Mouse (Mus musculus) hindbrain, embryonic 10.5 days (tissue): ENCODE measurements around the gene Dclre1b. TPM values are rescaled to one million over a fixed set of nuclear protein-coding genes. Genes with fewer than 3 reads are reported as not detected.
"Not testable (repeated sequence)": the region's sequence is repeated elsewhere in the genome, so short reads cannot be mapped to it uniquely, and the experiment has no call there.

ENCODE experiments used
- DNase-seq: peaks from one replicate; pipeline ENCODE4 v3.0.0-alpha.2; 2017; ENCODE audit warnings: low spot score
- H3K27ac ChIP-seq: fragments of 300-500 bp; sonication (generic); 2 replicates; pipeline ENCODE4 v1.5.1; 2016; ENCODE audit warnings: mild to moderate bottlenecking, moderate library complexity
- H3K27me3 ChIP-seq: fragments of 300-500 bp; sonication (generic); 2 replicates; pipeline ENCODE4 v1.6.1; 2016; ENCODE audit warnings: mild to moderate bottlenecking; ENCODE audit not compliant: poor library complexity, insufficient read depth, severe bottlenecking
- H3K36me3 ChIP-seq: fragments of 300-500 bp; sonication (generic); 2 replicates; pipeline ENCODE4 v1.6.1; 2016; ENCODE audit warnings: mild to moderate bottlenecking, moderate library complexity
- H3K4me1 ChIP-seq: fragments of 300-500 bp; sonication (generic); replicated peaks from 2 replicates; pipeline ENCODE4 v1.6.1; 2016; ENCODE audit warnings: mild to moderate bottlenecking
- H3K4me3 ChIP-seq: fragments of 300-500 bp; sonication (generic); 2 replicates; pipeline ENCODE4 v1.5.1; 2016; ENCODE audit warnings: mild to moderate bottlenecking, moderate library complexity
- H3K9me3 ChIP-seq: fragments of 300-500 bp; sonication (generic); 2 replicates; pipeline ENCODE4 v1.6.1; 2016; ENCODE audit warnings: mild to moderate bottlenecking, moderate library complexity
- WGBS: fragments of 180-500 bp; shearing (Covaris S2); methylation state at CpG from one replicate; pipeline ENCODE4 v1.1.7; 2016; 5-methylcytosine and 5-hydroxymethylcytosine counted together
- polyA plus RNA-seq: library from polyadenylated mRNA; unstranded; fragments of >200 nt; fragmentation: Nextera tagmentation; extraction: Ambion mirVana; gene quantifications from 2 replicates; pipeline ENCODE4 v1.2.1, GENCODE M21; 2016

Dclre1b gene
- polyA plus RNA-seq, 1 experiment from 2014 or later = 29.3 TPM

GRCm38 (mm10) chr3:103835951-103836310, 26.7 kb upstream of the Dclre1b start:
- no peak overlapping the region for H3K4me3 ChIP-seq
- no peaks in the 10 kb centered on the region for H3K27me3 ChIP-seq
- no peaks in the 10 kb centered on the region for H3K36me3 ChIP-seq
- no peak overlapping the region for H3K27ac ChIP-seq
- whole genome bisulfite sequencing = 86% methylated on average over 10 of the region's 10 CpGs
- no peaks in the 10 kb centered on the region for H3K4me1 ChIP-seq
- no peaks in the 10 kb centered on the region for H3K9me3 ChIP-seq
- DNase-seq = no peak

- Histone ChIP-seq H3K4me3 (no peak overlapping the region), H3K27ac (no peak overlapping the region), H3K36me3 (no peaks in the 10 kb centered on the region), H3K9me3 (no peaks in the 10 kb centered on the region), H3K4me1 (no peaks in the 10 kb centered on the region), H3K27me3 (no peaks in the 10 kb centered on the region)
- WGBS = 85% methylated on average over 6 of the region's 6 CpGs
- DNase-seq = no peak
Measured at GRCm38 (mm10) chr3:103835272-103835950, 26.2 kb upstream of the Dclre1b start.

GRCm38 (mm10) chr3:103834001-103834400, 24.8 kb upstream of the Dclre1b start:
- no peak overlapping the region for H3K27ac ChIP-seq
- DNase-seq = no peak
- WGBS = 96% methylated on average over 2 of the region's 2 CpGs
- no peaks in the 10 kb centered on the region for H3K27me3 ChIP-seq
- H3K4me3 ChIP-seq = no peak overlapping the region
- no peaks in the 10 kb centered on the region for H3K9me3 ChIP-seq
- no peaks in the 10 kb centered on the region for H3K4me1 ChIP-seq
- H3K36me3 ChIP-seq = no peaks in the 10 kb centered on the region

- H3K27me3 ChIP-seq = no peaks in the 10 kb centered on the region
- no peak within 1 kb of the TSS for H3K27ac ChIP-seq
- no peaks in the 10 kb centered on the region for H3K36me3 ChIP-seq
- no peak for DNase-seq
- no peaks in the 10 kb centered on the region for H3K4me1 ChIP-seq
- no peaks in the 10 kb centered on the region for H3K9me3 ChIP-seq
- no peak within 1 kb of the TSS for H3K4me3 ChIP-seq
Measured at GRCm38 (mm10) chr3:103832426-103832825, 23.2 kb upstream of the Dclre1b start, which contains the start of gene Bcl2l15. Gene Bcl2l15 (plus strand): TSS chr3:103832601.

GRCm38 (mm10) chr3:103831146-103831545, 21.9 kb upstream of the Dclre1b start:
- no peak for DNase-seq
- Histone ChIP-seq H3K9me3 (no peaks in the 10 kb centered on the region), H3K36me3 (no peaks in the 10 kb centered on the region), H3K4me3 (no peak overlapping the region), H3K27ac (no peak overlapping the region), H3K4me1 (no peaks in the 10 kb centered on the region), H3K27me3 (no peaks in the 10 kb centered on the region)
- WGBS = 84% methylated on average over 7 of the region's 7 CpGs

- not testable (repeated sequence) for H3K27ac ChIP-seq, H3K4me3 ChIP-seq, DNase-seq, H3K27me3 ChIP-seq, H3K36me3 ChIP-seq, H3K9me3 ChIP-seq, H3K4me1 ChIP-seq
- WGBS = 71% methylated on average over 1 of the region's 1 CpGs
Measured at GRCm38 (mm10) chr3:103830681-103831080, 21.4 kb upstream of the Dclre1b start.

GRCm38 (mm10) chr3:103829036-103829435, 19.8 kb upstream of the Dclre1b start:
- no peak for DNase-seq
- no peaks in the 10 kb centered on the region for H3K9me3 ChIP-seq
- no peaks in the 10 kb centered on the region for H3K27me3 ChIP-seq
- no peak overlapping the region for H3K4me3 ChIP-seq
- no peaks in the 10 kb centered on the region for H3K36me3 ChIP-seq
- H3K27ac ChIP-seq = no peak overlapping the region
- H3K4me1 ChIP-seq = no peaks in the 10 kb centered on the region
- 88% methylated on average over 3 of the region's 3 CpGs for whole genome bisulfite sequencing

GRCm38 (mm10) chr3:103827548-103827947, 18.3 kb upstream of the Dclre1b start:
- peaks cover 8% of the 10 kb centered on the region for H3K36me3 ChIP-seq
- no peaks in the 10 kb centered on the region for H3K4me1 ChIP-seq
- no peak overlapping the region for H3K27ac ChIP-seq
- DNase-seq = no peak
- no peaks in the 10 kb centered on the region for H3K27me3 ChIP-seq
- H3K9me3 ChIP-seq = no peaks in the 10 kb centered on the region
- H3K4me3 ChIP-seq = no peak overlapping the region

- Histone ChIP-seq H3K27ac (no peak overlapping the region), H3K36me3 (peaks cover 39% of the 10 kb centered on the region), H3K9me3 (no peaks in the 10 kb centered on the region), H3K4me3 (no peak overlapping the region), H3K4me1 (peaks cover 20% of the 10 kb centered on the region), H3K27me3 (no peaks in the 10 kb centered on the region)
- no peak for DNase-seq
- WGBS = 90% methylated on average over 6 of the region's 6 CpGs
Measured at GRCm38 (mm10) chr3:103810967-103811366, 1.7 kb upstream of the Dclre1b start.

- peak overlapping the region; percentile 81 for H3K4me3 ChIP-seq
- H3K9me3 ChIP-seq = no peaks in the 10 kb centered on the region
- H3K4me1 ChIP-seq = peaks cover 20% of the 10 kb centered on the region
- 3% methylated on average over 14 of the region's 14 CpGs for WGBS
- peaks cover 37% of the 10 kb centered on the region for H3K36me3 ChIP-seq
- DNase-seq = no peak
- H3K27me3 ChIP-seq = no peaks in the 10 kb centered on the region
- H3K27ac ChIP-seq = peak overlapping the region; percentile 94
Measured at GRCm38 (mm10) chr3:103809799-103810150, 531 bp upstream of the Dclre1b start.

- H3K27me3 ChIP-seq = no peaks in the 10 kb centered on the region
- H3K4me3 ChIP-seq = no peak overlapping the region
- peaks cover 65% of the 10 kb centered on the region for H3K36me3 ChIP-seq
- no peak overlapping the region for H3K27ac ChIP-seq
- DNase-seq = no peak
- WGBS = 92% methylated on average over 1 of the region's 1 CpGs
- H3K9me3 ChIP-seq = no peaks in the 10 kb centered on the region
- peaks cover 24% of the 10 kb centered on the region for H3K4me1 ChIP-seq
Measured at GRCm38 (mm10) chr3:103805671-103806070, 3.6 kb downstream of the Dclre1b start.

- Histone ChIP-seq H3K4me3 (no peak overlapping the region), H3K27me3 (no peaks in the 10 kb centered on the region), H3K27ac (no peak overlapping the region), H3K9me3 (no peaks in the 10 kb centered on the region), H3K4me1 (peaks cover 7% of the 10 kb centered on the region), H3K36me3 (peaks cover 65% of the 10 kb centered on the region)
- no peak for DNase-seq
- WGBS = 93% methylated on average over 8 of the region's 8 CpGs
Measured at GRCm38 (mm10) chr3:103802861-103803260, 6.4 kb downstream of the Dclre1b start.

GRCm38 (mm10) chr3:103801631-103802531, 7.4 kb downstream of the Dclre1b start:
- H3K27ac ChIP-seq = peak overlapping the region; percentile 35; the same call in 1 of the 2 replicates
- no peak overlapping the region for H3K4me3 ChIP-seq
- H3K27me3 ChIP-seq = no peaks in the 10 kb centered on the region
- no peaks in the 10 kb centered on the region for H3K9me3 ChIP-seq
- 77% methylated on average over 10 of the region's 10 CpGs for WGBS
- DNase-seq = no peak
- H3K4me1 ChIP-seq = peaks cover 4% of the 10 kb centered on the region; the same call in 1 of the 2 replicates
- H3K36me3 ChIP-seq = peaks cover 58% of the 10 kb centered on the region
